Mouse (Mus musculus) neural tube, embryonic 14.5 days (tissue): ENCODE results near the gene Gm28230. TPM values are rescaled to one million over a fixed set of nuclear protein-coding genes. Genes with fewer than 3 reads are reported as not detected.

Source experiments
- ATAC-seq: fragments of 200-750 bp; cut with Nextera tagmentation; 2 replicates; pipeline ENCODE4 v1.8.0; 2017; ENCODE audit warnings: low read depth, mild to moderate bottlenecking, moderate TSS enrichment, moderate library complexity
- H3K27ac ChIP-seq: fragments of 300-500 bp; sonication (generic); 2 replicates; pipeline ENCODE4 v1.5.1; 2014; ENCODE audit warnings: low read depth, mild to moderate bottlenecking, control low read depth, low read length, moderate library complexity, mixed read lengths
- H3K27me3 ChIP-seq: fragments of 300-500 bp; sonication (generic); 2 replicates; pipeline ENCODE4 v1.6.1; 2014; ENCODE audit warnings: low read length; ENCODE audit not compliant: control insufficient read depth, insufficient read depth
- H3K36me3 ChIP-seq: fragments of 300-500 bp; sonication (generic); 2 replicates; pipeline ENCODE4 v1.6.1; 2014; ENCODE audit warnings: low read length, mixed read lengths; ENCODE audit not compliant: control insufficient read depth, insufficient read depth
- H3K4me1 ChIP-seq: fragments of 300-500 bp; sonication (generic); 2 replicates; pipeline ENCODE4 v1.6.1; 2014; ENCODE audit warnings: low read length; ENCODE audit not compliant: control insufficient read depth, insufficient read depth
- H3K4me2 ChIP-seq: fragments of 300-500 bp; sonication (generic); 2 replicates; pipeline ENCODE4 v1.6.1; 2014; ENCODE audit warnings: mild to moderate bottlenecking, low read depth, low read length, control low read depth
- H3K4me3 ChIP-seq: fragments of 300-500 bp; sonication (generic); 2 replicates; pipeline ENCODE4 v1.5.1; 2014; ENCODE audit warnings: low read depth, low read length, control low read depth, mixed read lengths
- H3K9ac ChIP-seq: fragments of 300-500 bp; sonication (generic); replicated peaks from 2 replicates; pipeline ENCODE4 v1.6.1; 2014; ENCODE audit warnings: low read depth, mild to moderate bottlenecking, control low read depth, low read length, mixed read lengths
- H3K9me3 ChIP-seq: fragments of 300-500 bp; sonication (generic); 2 replicates; pipeline ENCODE4 v1.6.1; 2016; ENCODE audit warnings: low read length; ENCODE audit not compliant: control insufficient read depth
- WGBS: fragments of 180-500 bp; shearing (Covaris S2); extraction: QIAGEN DNeasy Blood & Tissue Kit; methylation state at CpG from one replicate; pipeline ENCODE4 v1.1.7; 2014; 5-methylcytosine and 5-hydroxymethylcytosine counted together
- polyA plus RNA-seq: library from polyadenylated mRNA; unstranded; fragments of >200 nt; fragmentation: Nextera tagmentation; extraction: Ambion mirVana; gene quantifications from 2 replicates; pipeline ENCODE4 v1.2.1, GENCODE M21; 2014

Gene Gm28230
- polyA plus RNA-seq, 1 experiment from 2014 or later = 2.5 TPM

DNA sequence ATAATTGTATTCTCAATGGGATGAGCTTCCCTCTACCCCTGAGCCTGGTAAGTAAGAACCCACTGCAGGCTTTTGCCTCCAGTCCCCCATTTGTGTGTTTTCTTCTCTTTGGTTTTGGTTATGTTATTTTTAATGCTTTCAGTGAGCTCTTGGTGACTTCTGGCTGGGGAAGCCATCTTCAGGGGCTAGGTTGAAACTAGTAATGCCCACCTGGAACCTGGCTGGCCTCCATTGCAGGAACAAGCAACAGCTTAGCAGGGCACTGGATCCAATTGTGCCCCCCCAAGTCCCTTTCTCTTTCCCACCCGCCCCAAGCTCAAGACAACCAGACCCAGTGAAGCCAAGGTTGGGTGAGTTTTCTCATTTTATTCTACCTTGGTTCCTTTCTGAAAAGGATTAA lies 31.1 kb upstream of the Gm28230 start:
- Histone ChIP-seq H3K4me3 (peak overlapping the region; percentile 39; the same call in 1 of the 2 replicates), H3K9me3 (no peaks in the 10 kb centered on the region), H3K9ac (no peak overlapping the region; the same call in 1 of the 2 replicates), H3K27me3 (peaks cover 7% of the 10 kb centered on the region; the same call in 1 of the 2 replicates), H3K4me1 (peaks cover 5% of the 10 kb centered on the region; the same call in 1 of the 2 replicates), H3K4me2 (peak overlapping the region; percentile 74; the same call in 1 of the 2 replicates), H3K27ac (no peak overlapping the region; the same call in 1 of the 2 replicates), H3K36me3 (no peaks in the 10 kb centered on the region)
- ATAC-seq = no peak
- 10% methylated on average over 1 of the region's 1 CpGs for WGBS

DNA sequence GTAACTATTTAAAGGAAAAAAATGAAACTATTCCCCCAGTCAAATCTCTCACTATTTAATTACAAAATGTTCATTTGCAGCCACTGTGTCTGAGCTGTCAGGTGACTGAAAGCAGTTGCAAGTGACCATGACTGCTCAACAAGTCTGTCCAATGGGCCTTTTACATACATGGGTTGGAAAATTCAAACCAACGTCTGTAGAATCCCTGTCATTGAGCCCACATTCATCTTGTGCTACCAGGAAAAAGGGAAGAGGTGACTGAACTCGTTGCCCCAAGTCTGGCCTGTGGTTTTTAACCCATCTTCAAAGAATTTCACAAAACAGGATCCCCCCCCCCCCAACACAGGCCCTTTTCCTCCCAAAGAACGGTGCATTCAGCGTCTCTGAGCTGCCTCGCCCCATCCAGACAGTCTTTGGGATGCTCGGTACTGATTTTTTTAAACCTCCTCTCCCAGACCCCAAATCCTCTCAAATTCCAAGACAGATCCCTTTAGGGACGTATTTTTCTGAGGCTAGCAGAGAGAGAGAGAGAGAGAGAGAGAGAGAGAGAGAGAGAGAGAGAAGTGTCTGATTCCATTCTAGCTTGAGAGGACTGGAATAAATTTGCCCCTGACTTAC lies 30.6 kb upstream of the Gm28230 start:
- Histone ChIP-seq H3K27ac (peak overlapping the region; percentile 90; the same call in 1 of the 2 replicates), H3K27me3 (peaks cover 7% of the 10 kb centered on the region; the same call in 1 of the 2 replicates), H3K4me2 (peak overlapping the region; percentile 74), H3K9me3 (no peaks in the 10 kb centered on the region), H3K36me3 (no peaks in the 10 kb centered on the region), H3K4me1 (peaks cover 5% of the 10 kb centered on the region; the same call in 1 of the 2 replicates), H3K4me3 (peak overlapping the region; percentile 39; the same call in 1 of the 2 replicates), H3K9ac (peak overlapping the region; percentile 92; the same call in 1 of the 2 replicates)
- no peak for ATAC-seq
- WGBS = 6% methylated on average over 7 of the region's 7 CpGs

DNA sequence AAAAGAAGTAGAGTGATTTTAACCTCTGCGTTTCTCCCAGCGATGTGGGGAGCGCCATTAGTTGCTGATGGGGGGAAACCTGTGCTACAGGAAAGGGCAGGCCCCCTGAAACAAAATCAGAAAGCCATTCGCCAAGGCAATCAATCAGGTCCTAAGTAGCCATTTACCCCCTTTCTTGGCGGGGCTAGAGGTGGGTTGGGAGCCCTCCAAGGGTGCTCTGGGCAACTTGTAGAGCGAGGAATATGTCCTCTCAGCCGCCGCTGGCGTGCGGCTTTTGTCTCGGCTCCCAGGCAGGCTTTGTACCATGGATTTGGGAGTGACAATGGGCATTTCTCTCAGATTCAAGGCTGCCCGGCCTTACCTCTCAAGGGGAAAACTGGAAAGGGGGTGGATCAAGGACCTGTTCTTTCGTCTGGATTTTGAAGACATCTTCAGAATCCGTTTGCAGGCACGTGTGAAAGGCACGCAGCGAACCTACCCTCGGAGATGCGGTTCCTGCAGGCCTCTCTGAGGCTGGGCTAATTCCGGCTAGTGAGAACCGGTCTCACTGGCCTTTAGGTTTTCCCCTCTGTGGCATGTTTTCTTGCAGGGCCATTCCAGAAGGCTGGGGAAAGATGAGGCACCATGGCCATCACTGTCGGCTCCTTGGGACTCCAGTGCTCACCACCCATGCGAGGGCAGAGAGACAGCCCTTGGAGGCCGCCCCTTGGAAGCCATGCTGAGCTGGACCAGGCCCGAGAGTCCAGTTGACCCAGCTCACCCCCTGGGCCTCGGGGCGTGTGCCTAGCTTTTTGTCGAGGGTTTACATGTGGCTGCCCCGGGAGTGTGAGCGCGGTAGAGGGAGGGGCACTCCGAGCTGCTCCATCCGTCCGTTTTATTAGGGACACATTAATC lies 29.8 kb upstream of the Gm28230 start:
- 3% methylated on average over 34 of the region's 34 CpGs for WGBS

DNA sequence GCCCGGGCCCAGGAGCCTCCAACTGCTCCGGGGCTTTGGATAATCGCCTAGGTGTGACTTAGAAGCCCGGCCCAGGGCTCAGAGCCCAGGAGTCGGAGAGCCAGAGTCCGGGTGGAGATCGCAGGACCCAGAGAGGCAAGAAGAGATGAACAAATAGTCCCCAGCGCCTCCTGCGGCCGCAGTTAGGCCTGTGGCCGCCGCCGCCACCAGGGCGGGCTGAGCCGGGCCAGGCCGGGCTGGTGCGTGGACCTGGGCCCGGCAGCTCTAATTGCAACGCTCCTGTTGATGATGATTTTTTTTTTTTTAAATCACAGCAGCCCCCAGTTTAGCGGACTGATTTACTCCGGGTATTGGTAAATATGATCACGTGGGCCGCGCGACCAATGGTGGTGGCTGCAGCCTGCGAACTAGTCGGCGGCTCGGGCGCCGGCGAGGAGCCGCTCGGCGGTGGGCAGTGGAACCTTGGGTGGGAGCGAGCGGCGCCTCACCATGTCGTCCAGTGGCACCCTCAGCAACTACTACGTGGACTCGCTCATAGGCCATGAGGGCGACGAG lies 28.9 kb upstream of the Gm28230 start, which contains the start of gene Hoxd9:
Hoxd9 (plus strand) TSS at position 161 of the 555 bp plus-strand sequence.
- Histone ChIP-seq H3K4me2 (peak within 1 kb of the TSS; percentile 74), H3K27me3 (peaks cover 7% of the 10 kb centered on the region; the same call in 1 of the 2 replicates), H3K36me3 (no peaks in the 10 kb centered on the region), H3K4me3 (peak within 1 kb of the TSS; percentile 53), H3K4me1 (peaks cover 5% of the 10 kb centered on the region; the same call in 1 of the 2 replicates), H3K27ac (peak within 1 kb of the TSS; percentile 90), H3K9ac (peak within 1 kb of the TSS; percentile 92), H3K9me3 (no peaks in the 10 kb centered on the region)
- ATAC-seq = peak; percentile 45
- WGBS = under 1% methylated on average over 40 of the region's 43 CpGs

More for the DNA sequence above, 29.8 kb upstream of the Gm28230 start:
- Histone ChIP-seq H3K4me1 (peaks cover 5% of the 10 kb centered on the region; the same call in 1 of the 2 replicates), H3K27ac (peak overlapping the region; percentile 90), H3K36me3 (no peaks in the 10 kb centered on the region), H3K4me2 (peak overlapping the region; percentile 74), H3K4me3 (peak overlapping the region; percentile 53; the same call in 1 of the 2 replicates), H3K27me3 (peaks cover 7% of the 10 kb centered on the region; the same call in 1 of the 2 replicates), H3K9ac (peak overlapping the region; percentile 92), H3K9me3 (no peaks in the 10 kb centered on the region)
- peak; percentile 13; the same call in 1 of the 2 replicates for ATAC-seq

DNA sequence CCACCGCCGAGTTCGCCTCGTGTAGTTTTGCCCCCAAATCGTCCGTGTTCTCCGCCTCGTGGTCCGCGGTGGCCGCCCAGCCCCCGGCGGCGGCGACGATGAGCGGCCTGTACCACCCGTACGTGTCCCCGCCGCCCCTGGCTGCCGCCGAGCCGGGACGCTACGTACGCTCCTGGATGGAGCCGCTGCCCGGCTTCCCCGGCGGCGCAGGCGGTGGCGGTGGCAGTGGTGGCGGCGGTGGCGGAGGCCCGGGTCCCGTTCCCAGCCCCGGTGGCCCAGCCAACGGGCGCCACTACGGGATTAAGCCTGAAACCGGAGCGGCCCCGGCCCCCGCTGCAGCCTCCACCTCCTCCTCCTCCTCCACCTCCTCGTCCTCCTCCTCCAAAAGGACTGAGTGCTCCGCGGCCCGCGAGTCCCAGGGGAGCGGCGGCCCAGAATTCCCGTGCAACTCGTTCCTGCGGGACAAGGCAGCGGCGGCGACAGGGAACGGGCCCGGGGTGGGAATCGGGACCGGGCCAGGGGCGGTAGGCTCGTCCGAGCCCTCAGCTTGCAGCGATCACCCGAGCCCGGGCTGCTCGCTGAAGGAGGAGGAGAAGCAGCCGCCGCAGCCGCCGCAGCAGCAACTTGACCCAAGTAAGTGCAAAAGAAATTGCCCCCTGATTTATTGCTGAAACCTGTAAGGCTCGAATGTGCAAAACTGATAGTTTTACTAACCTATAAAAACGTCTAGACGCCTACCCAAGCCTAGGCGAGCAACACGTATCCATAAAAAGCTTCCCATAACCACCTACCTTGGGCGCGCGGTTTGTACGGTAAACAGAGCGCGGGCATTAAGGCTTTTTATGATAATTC lies 28.1 kb upstream of the Gm28230 start:
- Histone ChIP-seq H3K4me1 (peaks cover 9% of the 10 kb centered on the region; the same call in 1 of the 2 replicates), H3K27me3 (peaks cover 7% of the 10 kb centered on the region; the same call in 1 of the 2 replicates), H3K4me2 (peak overlapping the region; percentile 74), H3K9ac (peak overlapping the region; percentile 92), H3K4me3 (peak overlapping the region; percentile 53), H3K27ac (peak overlapping the region; percentile 90), H3K9me3 (no peaks in the 10 kb centered on the region), H3K36me3 (no peaks in the 10 kb centered on the region)
- WGBS = under 1% methylated on average over 61 of the region's 86 CpGs
- peak; percentile 25 for ATAC-seq

DNA sequence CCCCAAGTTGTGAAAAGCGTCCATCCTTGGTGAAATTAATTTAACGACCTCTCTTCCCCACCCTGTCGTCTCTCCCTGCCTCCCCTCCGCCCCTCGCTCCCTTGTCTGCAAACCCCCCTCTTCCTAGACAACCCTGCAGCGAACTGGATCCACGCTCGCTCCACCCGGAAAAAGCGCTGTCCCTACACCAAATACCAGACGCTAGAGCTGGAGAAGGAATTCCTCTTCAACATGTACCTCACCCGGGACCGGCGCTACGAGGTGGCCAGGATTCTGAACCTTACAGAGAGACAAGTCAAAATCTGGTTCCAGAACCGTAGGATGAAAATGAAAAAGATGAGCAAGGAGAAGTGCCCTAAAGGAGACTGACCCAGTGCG lies 27.5 kb upstream of the Gm28230 start:
- H3K27me3 ChIP-seq = peaks cover 7% of the 10 kb centered on the region; the same call in 1 of the 2 replicates
- H3K9ac ChIP-seq = peak overlapping the region; percentile 92
- no peaks in the 10 kb centered on the region for H3K9me3 ChIP-seq
- peak overlapping the region; percentile 53 for H3K4me3 ChIP-seq
- peaks cover 15% of the 10 kb centered on the region; the same call in 1 of the 2 replicates for H3K4me1 ChIP-seq
- 3% methylated on average over 17 of the region's 17 CpGs for WGBS
- peak overlapping the region; percentile 74 for H3K4me2 ChIP-seq
- 0 out of 2 replicates have a peak, but pooled peaks have one; percentile 9 for ATAC-seq
- H3K27ac ChIP-seq = peak overlapping the region; percentile 90
- no peaks in the 10 kb centered on the region for H3K36me3 ChIP-seq

DNA sequence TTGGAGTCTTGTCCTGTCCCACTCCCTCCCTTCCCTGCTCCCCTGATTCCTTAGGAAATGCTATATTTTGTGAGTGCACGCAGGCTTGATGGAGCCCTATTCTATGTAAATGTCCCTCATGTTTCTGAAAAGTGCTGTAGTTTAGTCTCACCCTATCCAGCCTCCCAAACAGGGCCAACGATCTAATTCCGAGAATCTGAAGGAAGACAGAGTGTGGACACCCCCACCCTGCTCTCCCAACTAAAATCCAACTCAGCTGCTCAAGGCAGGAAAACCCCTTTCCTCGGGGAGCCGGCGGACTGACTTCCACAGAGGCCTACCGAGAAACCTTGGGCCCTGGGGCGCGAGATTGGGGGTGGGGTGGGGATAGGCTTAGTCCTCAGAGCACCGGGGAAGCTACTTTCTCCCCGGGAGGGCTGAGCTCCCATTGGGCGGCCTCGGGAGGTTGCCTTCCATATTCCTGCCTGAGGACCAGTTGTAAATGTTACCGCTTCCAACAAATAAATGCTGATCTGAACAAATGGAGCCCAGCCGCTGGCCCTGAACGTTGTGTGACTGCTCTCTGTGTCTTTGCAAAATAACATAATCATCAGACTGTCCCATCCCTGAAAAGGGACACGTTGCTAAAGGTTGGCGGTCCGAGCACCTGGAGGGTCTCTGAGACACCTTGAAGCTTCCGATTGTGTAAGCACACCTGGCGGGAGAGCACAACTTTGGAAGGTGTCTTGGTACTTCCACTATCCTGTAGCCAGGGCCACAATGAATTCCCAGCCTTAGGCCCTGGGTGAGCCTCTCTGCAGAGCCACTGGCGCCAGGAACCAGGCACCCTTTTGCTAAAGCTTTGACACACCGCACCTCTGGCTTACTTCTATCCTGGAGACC lies 26.6 kb upstream of the Gm28230 start:
- Histone ChIP-seq H3K27me3 (peaks cover 5% of the 10 kb centered on the region; the same call in 1 of the 2 replicates), H3K4me1 (peaks cover 15% of the 10 kb centered on the region; the same call in 1 of the 2 replicates), H3K4me3 (peak overlapping the region; percentile 53), H3K27ac (peak overlapping the region; percentile 90), H3K9me3 (no peaks in the 10 kb centered on the region), H3K9ac (peak overlapping the region; percentile 92), H3K36me3 (no peaks in the 10 kb centered on the region), H3K4me2 (peak overlapping the region; percentile 74)
- 7% methylated on average over 23 of the region's 23 CpGs for WGBS
- ATAC-seq = no peak
